Mouse (Mus musculus) MEL (cell line): Measurements from ENCODE around the gene Ywhae. TPM values are rescaled to one million over a fixed set of nuclear protein-coding genes. Genes with fewer than 3 reads are reported as not detected.

Experiments
- DNase-seq: peaks from one replicate; pipeline ENCODE4 v3.0.0; 2011; ENCODE audit warnings: low read depth, low spot score
- H3K27ac ChIP-seq: 2 replicates; pipeline ENCODE4 v1.5.1; 2012; ENCODE audit warnings: low read depth, mild to moderate bottlenecking, control low read depth, low read length, moderate library complexity; ENCODE audit not compliant: control insufficient read depth
- H3K27me3 ChIP-seq, 2 experiments: fragments of 150-350 bp in 1 of 2; sonication (generic) in 1 of 2; 2 replicates each; pipeline ENCODE4 v1.6.1; 2012; ENCODE audit warnings: low read length in 2 of 2, mild to moderate bottlenecking in 2 of 2, improper control_type of control experiment in 1 of 2, moderate library complexity in 1 of 2; ENCODE audit not compliant: insufficient read depth in 2 of 2, control insufficient read depth in 1 of 2
- H3K36me3 ChIP-seq, 2 experiments: 2 replicates each; pipeline ENCODE4 v1.6.1; 2012 to 2014; ENCODE audit warnings: low read length in 2 of 2, improper control_type of control experiment in 1 of 2, inconsistent platforms in 1 of 2, mild to moderate bottlenecking in 1 of 2; ENCODE audit not compliant: insufficient read depth in 2 of 2, control insufficient read depth in 1 of 2
- H3K4me1 ChIP-seq, 2 experiments: fragments of 150-350 bp in 1 of 2; sonication (generic) in 1 of 2; 2 replicates each; pipeline ENCODE4 v1.6.1; 2012; ENCODE audit warnings: low read length in 2 of 2, improper control_type of control experiment in 1 of 2, mild to moderate bottlenecking in 1 of 2; ENCODE audit not compliant: insufficient read depth in 2 of 2, control insufficient read depth in 1 of 2
- H3K4me3 ChIP-seq, 2 experiments: fragments of 150-350 bp in 1 of 2; sonication (generic) in 1 of 2; 2 replicates each; pipeline ENCODE4 v1.5.1; 2012; ENCODE audit warnings: low read depth in 2 of 2, low read length in 2 of 2, mild to moderate bottlenecking in 2 of 2, moderate library complexity in 2 of 2, control low read depth in 1 of 2, improper control_type of control experiment in 1 of 2; ENCODE audit not compliant: control insufficient read depth in 1 of 2, insufficient read depth in 1 of 2
- H3K79me2 ChIP-seq: 2 replicates; pipeline ENCODE4 v1.6.1; 2012; ENCODE audit warnings: mild to moderate bottlenecking, low read length, moderate library complexity; ENCODE audit not compliant: control insufficient read depth, poor library complexity, insufficient read depth
- H3K9ac ChIP-seq: 2 replicates; pipeline ENCODE4 v1.6.1; 2012; ENCODE audit warnings: low read depth, mild to moderate bottlenecking, control low read depth, low read length, moderate library complexity; ENCODE audit not compliant: control insufficient read depth, poor library complexity, severe bottlenecking
- H3K9me3 ChIP-seq: fragments of 150-350 bp; sonication (generic); replicated peaks from 2 replicates; pipeline ENCODE4 v1.6.1; 2012; ENCODE audit warnings: mild to moderate bottlenecking, low read length, improper control_type of control experiment, moderate library complexity; ENCODE audit not compliant: insufficient read depth
- BHLHE40 ChIP-seq: IDR thresholded peaks from 2 replicates; pipeline ENCODE4 v1.6.1; 2012; ENCODE audit warnings: low read depth, mild to moderate bottlenecking, inconsistent platforms, low read length, improper control_type of control experiment, borderline replicate concordance
- CHD2 ChIP-seq: IDR thresholded peaks from 2 replicates; pipeline ENCODE4 v1.6.1; 2011; ENCODE audit warnings: low read length, improper control_type of control experiment
- CTCF ChIP-seq, 3 experiments: IDR thresholded peaks in 2 of 3; conservative IDR thresholded peaks in 1 of 3; 2 replicates each; pipeline ENCODE4 v1.5.1; 2011 to 2012; ENCODE audit warnings: low read length in 3 of 3, low read depth in 2 of 3, mild to moderate bottlenecking in 2 of 3, improper control_type of control experiment in 1 of 3, inconsistent platforms in 1 of 3, mixed read lengths in 1 of 3, moderate library complexity in 1 of 3; ENCODE audit not compliant: control insufficient read depth in 1 of 3, insufficient read depth in 1 of 3, poor library complexity in 1 of 3, severe bottlenecking in 1 of 3
- E2F4 ChIP-seq: IDR thresholded peaks from 2 replicates; pipeline ENCODE4 v1.6.1; 2011; ENCODE audit warnings: low read depth, low read length, improper control_type of control experiment, borderline replicate concordance
- ELF1 ChIP-seq: IDR thresholded peaks from 2 replicates; pipeline ENCODE4 v1.6.1; 2014; ENCODE audit warnings: low read depth, mild to moderate bottlenecking, inconsistent platforms, low read length, improper control_type of control experiment, moderate library complexity
- EP300 ChIP-seq, 2 experiments: IDR thresholded peaks; 2 replicates each; pipeline ENCODE4 v1.6.1; 2011; ENCODE audit warnings: improper control_type of control experiment in 2 of 2, low read length in 2 of 2, low read depth in 1 of 2, mild to moderate bottlenecking in 1 of 2
- ETS1 ChIP-seq: IDR thresholded peaks from 2 replicates; pipeline ENCODE4 v1.6.1; 2012; ENCODE audit warnings: low read depth, mild to moderate bottlenecking, inconsistent platforms, low read length, improper control_type of control experiment, moderate library complexity
- GABPA ChIP-seq: IDR thresholded peaks from 2 replicates; pipeline ENCODE4 v1.6.1; 2012; ENCODE audit warnings: low read depth, mild to moderate bottlenecking, inconsistent platforms, low read length, improper control_type of control experiment, moderate library complexity
- GATA1 ChIP-seq: IDR thresholded peaks from 2 replicates; pipeline ENCODE4 v1.6.1; 2011; ENCODE audit warnings: low read depth, low read length, improper control_type of control experiment
- JUND ChIP-seq: IDR thresholded peaks from 2 replicates; pipeline ENCODE4 v1.6.1; 2011; ENCODE audit warnings: low read depth, mild to moderate bottlenecking, improper control_type of control experiment, low read length
- KAT2A ChIP-seq: conservative IDR thresholded peaks from 2 replicates; pipeline ENCODE4 v1.6.1; 2012; ENCODE audit warnings: low read depth, low read length, improper control_type of control experiment, inconsistent platforms
- MAFK ChIP-seq: IDR thresholded peaks from 2 replicates; pipeline ENCODE4 v1.6.1; 2011; ENCODE audit warnings: low read depth, mild to moderate bottlenecking, low read length, improper control_type of control experiment, borderline replicate concordance
- MAX ChIP-seq: IDR thresholded peaks from 2 replicates; pipeline ENCODE4 v1.6.1; 2011; ENCODE audit warnings: low read length, improper control_type of control experiment
- MAZ ChIP-seq: IDR thresholded peaks from 2 replicates; pipeline ENCODE4 v1.6.1; 2012; ENCODE audit warnings: low read depth, mild to moderate bottlenecking, inconsistent platforms, low read length, improper control_type of control experiment
- MXI1 ChIP-seq: IDR thresholded peaks from 2 replicates; pipeline ENCODE4 v1.6.1; 2011; ENCODE audit warnings: mild to moderate bottlenecking, low read depth, low read length, improper control_type of control experiment
- MYB ChIP-seq: IDR thresholded peaks from 2 replicates; pipeline ENCODE4 v1.6.1; 2011; ENCODE audit warnings: mild to moderate bottlenecking, low read depth, low read length, improper control_type of control experiment
- NELFE ChIP-seq: IDR thresholded peaks from 2 replicates; pipeline ENCODE4 v1.6.1; 2011; ENCODE audit warnings: low read depth, low read length, improper control_type of control experiment
- NRF1 ChIP-seq: IDR thresholded peaks from 2 replicates; pipeline ENCODE4 v1.6.1; 2014; ENCODE audit warnings: low read depth, mild to moderate bottlenecking, inconsistent platforms, low read length, improper control_type of control experiment, moderate library complexity; ENCODE audit not compliant: poor library complexity, insufficient read depth, severe bottlenecking
- RAD21 ChIP-seq: IDR thresholded peaks from 2 replicates; pipeline ENCODE4 v1.6.1; 2011; ENCODE audit warnings: mild to moderate bottlenecking, low read depth, low read length, improper control_type of control experiment
- RCOR1 ChIP-seq: IDR thresholded peaks from 2 replicates; pipeline ENCODE4 v1.6.1; 2012; ENCODE audit warnings: low read depth, mild to moderate bottlenecking, inconsistent platforms, low read length, improper control_type of control experiment
- SIN3A ChIP-seq: IDR thresholded peaks from 2 replicates; pipeline ENCODE4 v1.6.1; 2012; ENCODE audit warnings: low read length, improper control_type of control experiment, inconsistent platforms
- SMC3 ChIP-seq: IDR thresholded peaks from 2 replicates; pipeline ENCODE4 v1.6.1; 2011; ENCODE audit warnings: low read depth, low read length, improper control_type of control experiment
- TAL1 ChIP-seq: IDR thresholded peaks from 2 replicates; pipeline ENCODE4 v1.6.1; 2012; ENCODE audit warnings: mild to moderate bottlenecking, inconsistent platforms, low read length, moderate library complexity, mixed read lengths
- TCF12 ChIP-seq: IDR thresholded peaks from 2 replicates; pipeline ENCODE4 v1.6.1; 2014; ENCODE audit warnings: low read depth, mild to moderate bottlenecking, inconsistent platforms, low read length, improper control_type of control experiment, moderate library complexity
- ZC3H11A ChIP-seq: IDR thresholded peaks from 2 replicates; pipeline ENCODE4 v1.6.1; 2012; ENCODE audit warnings: low read depth, mild to moderate bottlenecking, inconsistent platforms, low read length, improper control_type of control experiment
- ZKSCAN1 ChIP-seq: IDR thresholded peaks from 2 replicates; pipeline ENCODE4 v1.6.1; 2012; ENCODE audit warnings: low read depth, mild to moderate bottlenecking, inconsistent platforms, low read length, improper control_type of control experiment, moderate library complexity
- ZNF384 ChIP-seq: IDR thresholded peaks from 2 replicates; pipeline ENCODE4 v1.6.1; 2012; ENCODE audit warnings: low read depth, mild to moderate bottlenecking, inconsistent platforms, low read length, improper control_type of control experiment
- polyA plus RNA-seq, 2 experiments: library from polyadenylated mRNA; stranded (reverse) in 1 of 2; unstranded in 1 of 2; fragments of >175 nt in 1 of 2; fragments of >200 nt in 1 of 2; gene quantifications; 2 replicates each; pipeline versions ENCODE4 v1.2.1 to v1.2.4; 2012; ENCODE audit warnings: low replicate concordance in 2 of 2, low read depth in 1 of 2; ENCODE audit not compliant: insufficient read length in 2 of 2, insufficient read depth in 1 of 2, missing spikeins in 1 of 2
- total RNA-seq: library from RNA; depleted of rRNA; stranded (reverse); fragments of 300-350 nt; gene quantifications from 2 replicates; pipeline ENCODE4 v1.2.3, GENCODE M21; 2012

Gene Ywhae
- total and polyA plus RNA-seq, 3 experiments = 303 to 855 (median 755) TPM

- Histone ChIP-seq H3K9ac (no peak overlapping the region), H3K36me3 (peaks cover 0 to 3% of the 10 kb centered on the region in 2 experiments; a peak in 2 of 4 replicates), H3K27ac (no peak overlapping the region), H3K4me3 (no peak overlapping the region), H3K4me1 (peaks cover 0 to 7% of the 10 kb centered on the region in 2 experiments; a peak in 2 of 4 replicates), H3K27me3 (peaks cover 6 to 8% of the 10 kb centered on the region in 2 experiments), H3K9me3 (no peaks in the 10 kb centered on the region), H3K79me2 (no peaks in the 10 kb centered on the region)
- no peak for DNase-seq
- no peak for TF ChIP-seq JUND
- TF ChIP-seq ELF1 = no peak
- TF ChIP-seq MXI1 = no peak
- TF ChIP-seq GABPA = no peak
Measured at GRCm38 (mm10) chr11:75772562-75772961, 39.9 kb downstream of the Ywhae start.

- H3K27ac ChIP-seq = no peak overlapping the region
- H3K79me2 ChIP-seq = no peaks in the 10 kb centered on the region
- peaks cover 6 to 8% of the 10 kb centered on the region in 2 experiments for H3K27me3 ChIP-seq
- no peak overlapping the region for H3K9ac ChIP-seq
- DNase-seq = peak; percentile 49
- H3K36me3 ChIP-seq = no peaks in the 10 kb centered on the region
- H3K9me3 ChIP-seq = no peaks in the 10 kb centered on the region
- no peaks in the 10 kb centered on the region for H3K4me1 ChIP-seq
- H3K4me3 ChIP-seq = no peak overlapping the region
- TF ChIP-seq RAD21 (peak; percentile 85), NRF1 (no peak), CTCF (IDR thresholded peaks at IDR 0.05 in 2 of 3, conservative IDR thresholded peaks at IDR 0.05 in 1 of 3; ENCODE audit: control insufficient read depth in 1 of 3, insufficient read depth in 1 of 3, low read depth in 2 of 3, low read length in 3 of 3, poor library complexity in 1 of 3, severe bottlenecking in 1 of 3) (peak; percentile 43 to 77 (median 71)), SMC3 (peak; percentile 79), ZNF384 (no peak), ZC3H11A (peak; percentile 79)
- TF ChIP-seq, all 39 proteins: peak for 4
Measured at GRCm38 (mm10) chr11:75775919-75776318, 43.2 kb downstream of the Ywhae start.

- Histone ChIP-seq H3K4me3 (no peak overlapping the region), H3K79me2 (no peaks in the 10 kb centered on the region), H3K4me1 (no peaks in the 10 kb centered on the region), H3K27me3 (no peaks in the 10 kb centered on the region; a peak in 1 of 4 replicates), H3K9ac (0 out of 2 replicates have a peak overlapping the region, but pooled peaks have one; percentile 7), H3K36me3 (no peaks in the 10 kb centered on the region), H3K27ac (no peak overlapping the region), H3K9me3 (no peaks in the 10 kb centered on the region)
- DNase-seq = peak; percentile 66
- no peak for TF ChIP-seq TAL1
- no peak for TF ChIP-seq MAFK
- no peak for TF ChIP-seq ZKSCAN1
- TF ChIP-seq BHLHE40 = no peak
- 0 out of 2 replicates have a peak, but pooled peaks have one; percentile 23 for TF ChIP-seq SIN3A
- TF ChIP-seq EP300 (IDR thresholded peaks at IDR 0.05; ENCODE audit: low read depth in 1 of 2, low read length in 2 of 2) = no peak
- no peak for TF ChIP-seq GATA1
- TF ChIP-seq MAZ = no peak
- no peak for TF ChIP-seq MAX
- no peak for TF ChIP-seq E2F4
- TF ChIP-seq ZNF384 = no peak
- TF ChIP-seq CHD2 = no peak
- 0 out of 2 replicates have a peak, but pooled peaks have one; percentile 19 for TF ChIP-seq TCF12
- no peak for TF ChIP-seq NELFE
- no peak for TF ChIP-seq KAT2A
- TF ChIP-seq MYB = no peak
- no peak for TF ChIP-seq RCOR1
- no peak for TF ChIP-seq NRF1
- no peak for TF ChIP-seq JUND
- peak; percentile 97 for TF ChIP-seq SMC3
- TF ChIP-seq RAD21 = peak; percentile 98
- no peak for TF ChIP-seq ETS1
- TF ChIP-seq ELF1 = no peak
Measured at GRCm38 (mm10) chr11:75781919-75782318, 49.2 kb downstream of the Ywhae start.
